Mouse (Mus musculus): ENCODE results near the gene Tmem223. TPM values are rescaled to one million over a fixed set of nuclear protein-coding genes. Genes with fewer than 3 reads are reported as not detected.

Gene Tmem223
- total and polyA plus RNA-seq, 3 experiments = 7.5 to 23.2 TPM; not detected in 1

DNA sequence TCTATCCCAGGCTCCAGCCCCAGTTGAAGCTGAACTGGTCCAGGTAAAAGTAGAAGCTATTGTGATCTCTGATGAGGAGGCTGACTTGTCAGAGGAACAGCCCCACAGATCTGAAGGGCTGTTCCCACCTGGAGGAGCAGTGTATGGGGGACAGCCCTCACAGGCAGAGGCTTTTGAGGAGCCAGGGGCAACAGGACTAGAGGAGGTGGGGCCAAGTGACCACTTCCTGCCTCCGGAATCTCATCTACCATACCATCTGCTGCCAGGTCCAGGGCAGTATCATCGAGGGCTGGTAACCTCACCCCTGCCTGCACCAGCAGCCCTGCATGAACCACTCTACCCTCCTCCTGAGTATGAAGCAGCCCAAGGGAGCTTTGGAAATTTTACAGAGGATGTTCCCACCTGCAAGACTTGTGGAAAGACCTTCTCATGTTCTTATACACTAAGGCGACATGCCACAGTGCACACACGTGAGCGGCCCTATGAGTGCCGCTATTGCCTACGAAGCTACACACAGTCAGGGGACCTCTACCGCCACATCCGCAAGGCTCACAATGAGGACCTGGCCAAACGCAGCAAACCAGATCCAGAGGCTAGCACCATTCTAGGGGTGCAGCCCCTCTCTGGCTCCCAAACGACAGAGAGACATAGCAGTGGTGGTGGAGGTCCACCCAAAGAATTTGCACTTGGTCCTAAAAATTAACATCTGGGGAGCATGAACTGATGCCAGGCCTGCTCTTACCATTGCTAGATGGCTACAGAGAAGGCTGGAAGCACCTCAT is 33.3 kb downstream of the Tmem223 start:
- no peak for TF ChIP-seq USF1 (IDR thresholded peaks at IDR 0.05; ENCODE audit: low read depth, low read length)
- no peak for TF ChIP-seq ZKSCAN1 (IDR thresholded peaks at IDR 0.05; ENCODE audit: low read depth, low read length)
- TF ChIP-seq TAL1 (IDR thresholded peaks at IDR 0.05; ENCODE audit: low read length) = no peak; the same call in 1 of the 2 replicates
- TF ChIP-seq BHLHE40 (IDR thresholded peaks at IDR 0.05; ENCODE audit: borderline replicate concordance, low read depth, low read length) = no peak
- TF ChIP-seq POLR2AphosphoS2 (IDR thresholded peaks at IDR 0.05; ENCODE audit: low read length) = no peak
- TF ChIP-seq CHD1 (IDR thresholded peaks at IDR 0.05; ENCODE audit: low read depth, low read length) = no peak
- TF ChIP-seq MEF2A (IDR thresholded peaks at IDR 0.05; ENCODE audit: extremely low read depth, insufficient replicate concordance, low read depth, low read length, poor library complexity, severe bottlenecking) = no peak
- TF ChIP-seq SIN3A (IDR thresholded peaks at IDR 0.05; ENCODE audit: low read length) = no peak
- no peak for TF ChIP-seq EP300 (IDR thresholded peaks at IDR 0.05; ENCODE audit: low read depth in 1 of 2, low read length in 2 of 2)
- no peak for TF ChIP-seq JUND (IDR thresholded peaks at IDR 0.05; ENCODE audit: low read depth, low read length)
- no peak for TF ChIP-seq GATA1 (IDR thresholded peaks at IDR 0.05; ENCODE audit: low read depth, low read length)
- no peak for DNase-seq (ENCODE audit: low read depth, low spot score)
- H3K9ac ChIP-seq (ENCODE audit: control insufficient read depth, low read depth, low read length, poor library complexity, severe bottlenecking) = no peak overlapping the region
- H3K79me2 ChIP-seq (ENCODE audit: control insufficient read depth, insufficient read depth, low read length, poor library complexity) = no peaks in the 10 kb centered on the region; the same call in 1 of the 2 replicates
- no peak overlapping the region for H3K4me3 ChIP-seq (ENCODE audit: control insufficient read depth in 1 of 2, insufficient read depth in 1 of 2, low read depth in 2 of 2, low read length in 2 of 2)
- H3K27ac ChIP-seq (ENCODE audit: control insufficient read depth, low read depth, low read length) = no peak overlapping the region
- no peaks in the 10 kb centered on the region for H3K27me3 ChIP-seq (ENCODE audit: control insufficient read depth in 1 of 2, insufficient read depth in 2 of 2, low read length in 2 of 2)
- peaks cover 4 to 5% of the 10 kb centered on the region in 2 experiments for H3K36me3 ChIP-seq (ENCODE audit: control insufficient read depth in 1 of 2, insufficient read depth in 2 of 2, low read length in 2 of 2)
- peaks cover 2 to 19% of the 10 kb centered on the region in 2 experiments; a peak in 2 of 4 replicates for H3K4me1 ChIP-seq (ENCODE audit: control insufficient read depth in 1 of 2, insufficient read depth in 2 of 2, low read length in 2 of 2)
- H3K9me3 ChIP-seq (replicated peaks; ENCODE audit: insufficient read depth, low read length) = no peaks in the 10 kb centered on the region

DNA sequence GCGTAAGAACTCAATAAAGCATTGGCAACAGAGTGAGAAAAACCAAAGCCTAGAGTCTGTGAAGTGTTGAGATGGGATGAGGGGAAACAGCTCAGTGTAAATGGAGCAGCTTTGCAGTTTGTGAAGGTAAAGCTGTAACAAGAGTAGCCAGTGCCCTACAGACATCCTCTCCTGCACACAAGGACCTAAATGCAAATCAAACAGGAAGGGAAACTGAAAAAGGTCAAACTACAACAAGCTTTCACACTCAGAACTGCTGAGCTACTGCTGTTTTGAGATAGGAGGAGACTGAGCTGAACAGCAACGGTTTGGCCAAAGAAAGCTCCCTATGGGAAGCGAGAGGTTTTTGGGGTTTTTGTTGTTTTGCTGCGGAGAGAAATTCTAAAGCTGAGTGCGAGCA is 36.0 kb downstream of the Tmem223 start:
- Histone ChIP-seq H3K79me2 (ENCODE audit: control insufficient read depth, insufficient read depth, low read length, poor library complexity) (peaks cover 1% of the 10 kb centered on the region), H3K4me3 (ENCODE audit: control insufficient read depth in 1 of 2, insufficient read depth in 1 of 2, low read depth in 2 of 2, low read length in 2 of 2) (no peak overlapping the region), H3K36me3 (ENCODE audit: control insufficient read depth in 1 of 2, insufficient read depth in 2 of 2, low read length in 2 of 2) (peaks cover 0 to 13% of the 10 kb centered on the region in 2 experiments; a peak in 2 of 4 replicates), H3K9ac (ENCODE audit: control insufficient read depth, low read depth, low read length, poor library complexity, severe bottlenecking) (no peak overlapping the region), H3K9me3 (replicated peaks; ENCODE audit: insufficient read depth, low read length) (no peaks in the 10 kb centered on the region), H3K27me3 (ENCODE audit: control insufficient read depth in 1 of 2, insufficient read depth in 2 of 2, low read length in 2 of 2) (no peaks in the 10 kb centered on the region), H3K4me1 (ENCODE audit: control insufficient read depth in 1 of 2, insufficient read depth in 2 of 2, low read length in 2 of 2) (peaks cover under 1 to 15% of the 10 kb centered on the region in 2 experiments; a peak in 2 of 4 replicates), H3K27ac (ENCODE audit: control insufficient read depth, low read depth, low read length) (no peak overlapping the region)
- TF ChIP-seq CHD2 (IDR thresholded peaks at IDR 0.05; ENCODE audit: low read length) = no peak
- TF ChIP-seq POLR2AphosphoS2 (IDR thresholded peaks at IDR 0.05; ENCODE audit: low read length) = no peak
- TF ChIP-seq ZC3H11A (IDR thresholded peaks at IDR 0.05; ENCODE audit: low read depth, low read length) = no peak
- no peak for TF ChIP-seq GABPA (IDR thresholded peaks at IDR 0.05; ENCODE audit: low read depth, low read length)
- no peak for TF ChIP-seq TBP (IDR thresholded peaks at IDR 0.05; ENCODE audit: low read depth, low read length)
- no peak for TF ChIP-seq KAT2A (conservative IDR thresholded peaks at IDR 0.05; ENCODE audit: low read depth, low read length)
- no peak for TF ChIP-seq TAL1 (IDR thresholded peaks at IDR 0.05; ENCODE audit: low read length)
- no peak for TF ChIP-seq ZMIZ1 (IDR thresholded peaks at IDR 0.05; ENCODE audit: low read depth, low read length)
- no peak for TF ChIP-seq ELF1 (IDR thresholded peaks at IDR 0.05; ENCODE audit: low read depth, low read length)
- no peak for TF ChIP-seq ZKSCAN1 (IDR thresholded peaks at IDR 0.05; ENCODE audit: low read depth, low read length)
- no peak for TF ChIP-seq CTCF (IDR thresholded peaks at IDR 0.05 in 2 of 3, conservative IDR thresholded peaks at IDR 0.05 in 1 of 3; ENCODE audit: control insufficient read depth in 1 of 3, insufficient read depth in 1 of 3, low read depth in 2 of 3, low read length in 3 of 3, poor library complexity in 1 of 3, severe bottlenecking in 1 of 3)
- no peak for TF ChIP-seq POLR2A (IDR thresholded peaks at IDR 0.05; ENCODE audit: control insufficient read depth in 1 of 2, insufficient read depth in 1 of 2, low read depth in 1 of 2, low read length in 2 of 2, poor library complexity in 1 of 2)
- TF ChIP-seq MAX (IDR thresholded peaks at IDR 0.05; ENCODE audit: low read length) = no peak
- no peak for TF ChIP-seq MYC (IDR thresholded peaks at IDR 0.05; ENCODE audit: low read depth, low read length)
- no peak for TF ChIP-seq RAD21 (IDR thresholded peaks at IDR 0.05; ENCODE audit: low read depth, low read length)
- no peak for TF ChIP-seq NRF1 (IDR thresholded peaks at IDR 0.05; ENCODE audit: insufficient read depth, low read depth, low read length, poor library complexity, severe bottlenecking)
- no peak for TF ChIP-seq MAZ (IDR thresholded peaks at IDR 0.05; ENCODE audit: low read depth, low read length)
- TF ChIP-seq TCF12 (IDR thresholded peaks at IDR 0.05; ENCODE audit: low read depth, low read length) = no peak
- DNase-seq (ENCODE audit: low read depth, low spot score) = no peak

Data from MEL (cell line).